Mouse (Mus musculus): ENCODE measurements around the gene U2af1. TPM values are rescaled to one million over a fixed set of nuclear protein-coding genes. Genes with fewer than 3 reads are reported as not detected.
"Not testable (repeated sequence)": the region's sequence is repeated elsewhere in the genome, so short reads cannot be mapped to it uniquely, and the experiment has no call there.

The U2af1 gene
- polyA plus RNA-seq, 1 experiment from 2014 or later, result 198 TPM

DNA sequence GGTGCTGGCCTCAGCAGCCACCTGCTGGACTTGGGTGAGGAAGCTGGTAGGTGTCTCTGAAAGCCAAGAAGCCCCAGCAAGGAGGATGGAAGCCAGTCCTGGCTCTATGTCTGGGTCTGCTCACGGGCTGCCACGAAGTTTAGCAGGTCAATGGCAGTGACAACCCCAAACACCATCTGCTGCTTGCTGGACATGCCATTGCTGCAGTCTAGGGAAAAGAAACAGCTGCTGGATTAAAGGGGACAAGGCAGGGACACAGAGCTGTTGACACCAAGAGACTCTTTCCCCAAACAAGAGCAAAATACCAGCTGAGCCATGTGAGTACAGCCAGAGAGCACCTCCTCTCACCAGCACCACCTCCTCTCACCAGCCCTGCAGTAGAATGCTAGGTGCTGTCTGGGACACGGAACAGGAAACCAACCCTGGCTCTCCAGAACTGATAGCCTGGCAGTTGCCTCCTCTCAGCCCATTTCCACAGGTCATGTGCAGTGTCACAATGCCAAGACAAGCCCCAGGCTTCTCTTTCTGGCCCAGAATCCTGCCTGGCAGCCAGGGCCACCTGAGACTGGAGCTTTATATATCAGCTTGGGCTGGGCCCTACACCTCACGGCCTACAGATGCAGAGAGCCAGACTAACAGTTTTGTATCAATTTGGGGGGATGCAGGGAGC, 45.5 kb downstream of the U2af1 start:
- Histone ChIP-seq H3K4me1 (ENCODE audit: control insufficient read depth, insufficient read depth, low read length) (no peaks in the 10 kb centered on the region), H3K4me3 (ENCODE audit: low read depth, low read length) (no peak overlapping the region), H3K9me3 (replicated peaks; ENCODE audit: control insufficient read depth, low read length, poor library complexity, severe bottlenecking) (no peaks in the 10 kb centered on the region), H3K4me2 (ENCODE audit: low read length) (no peak overlapping the region), H3K27ac (ENCODE audit: low read length) (no peak overlapping the region), H3K27me3 (ENCODE audit: control insufficient read depth, insufficient read depth, low read depth, low read length) (no peaks in the 10 kb centered on the region), H3K36me3 (ENCODE audit: control insufficient read depth, insufficient read depth, low read length) (no peaks in the 10 kb centered on the region), H3K9ac (ENCODE audit: low read depth, low read length) (no peak overlapping the region)
- ATAC-seq, result no peak
- WGBS, result 77% methylated on average over 4 of the region's 4 CpGs

DNA sequence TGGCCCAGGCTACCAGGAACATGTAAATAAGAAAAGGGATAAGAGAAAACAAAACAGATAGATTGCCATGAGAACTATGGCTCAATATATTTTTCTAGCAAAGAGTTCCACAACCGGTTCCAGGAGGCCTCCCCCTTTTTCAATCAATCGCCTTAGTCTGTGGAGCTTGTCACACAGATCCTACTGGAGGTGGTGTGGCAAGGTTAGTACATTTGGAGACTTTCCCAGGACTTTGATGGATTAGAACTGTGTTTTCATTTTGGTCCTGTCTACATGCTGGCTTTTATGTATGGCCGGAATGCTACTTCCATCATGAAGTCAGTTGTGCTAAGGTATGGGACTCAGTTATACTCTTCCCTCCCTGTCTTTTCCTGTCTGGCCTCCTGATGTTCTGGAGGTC, 48.8 kb downstream of the U2af1 start:
- no peak overlapping the region for H3K4me3 ChIP-seq (ENCODE audit: low read depth, low read length)
- ATAC-seq, result no peak
- 94% methylated on average over 3 of the region's 3 CpGs for WGBS

DNA sequence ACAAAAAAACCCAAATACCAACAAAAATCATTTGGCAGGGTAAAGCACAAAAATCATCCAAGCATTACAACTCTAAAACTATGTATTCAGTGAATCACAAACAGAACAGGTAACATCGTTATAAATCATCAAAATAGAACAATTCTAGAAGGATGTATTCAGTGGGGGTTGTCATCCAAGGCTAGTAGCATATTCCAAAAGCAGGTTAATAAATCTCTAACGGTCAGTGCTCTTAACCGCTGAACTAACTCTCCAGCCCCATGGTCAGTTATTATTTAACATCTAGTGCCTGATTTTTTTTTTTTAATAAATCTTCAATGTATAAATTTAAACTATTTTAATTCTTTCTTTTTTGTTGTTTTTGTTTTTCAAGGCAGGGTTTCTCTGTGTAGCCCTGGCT, 49.5 kb downstream of the U2af1 start:
- not testable (repeated sequence) for H3K27ac ChIP-seq (ENCODE audit: low read length); H3K36me3 ChIP-seq (ENCODE audit: control insufficient read depth, insufficient read depth, low read length); H3K4me2 ChIP-seq (ENCODE audit: low read length); H3K4me3 ChIP-seq (ENCODE audit: low read depth, low read length); H3K9me3 ChIP-seq (replicated peaks; ENCODE audit: control insufficient read depth, low read length, poor library complexity, severe bottlenecking); H3K27me3 ChIP-seq (ENCODE audit: control insufficient read depth, insufficient read depth, low read depth, low read length); H3K9ac ChIP-seq (ENCODE audit: low read depth, low read length); H3K4me1 ChIP-seq (ENCODE audit: control insufficient read depth, insufficient read depth, low read length); ATAC-seq
- 97% methylated on average over 3 of the region's 3 CpGs for WGBS

More for the DNA sequence above, 48.8 kb downstream of the U2af1 start:
- H3K36me3 ChIP-seq (ENCODE audit: control insufficient read depth, insufficient read depth, low read length), result no peaks in the 10 kb centered on the region
- no peaks in the 10 kb centered on the region for H3K4me1 ChIP-seq (ENCODE audit: control insufficient read depth, insufficient read depth, low read length)
- no peak overlapping the region for H3K4me2 ChIP-seq (ENCODE audit: low read length)
- H3K27ac ChIP-seq (ENCODE audit: low read length), result no peak overlapping the region
- H3K9ac ChIP-seq (ENCODE audit: low read depth, low read length), result no peak overlapping the region
- no peaks in the 10 kb centered on the region for H3K9me3 ChIP-seq (replicated peaks; ENCODE audit: control insufficient read depth, low read length, poor library complexity, severe bottlenecking)
- no peaks in the 10 kb centered on the region for H3K27me3 ChIP-seq (ENCODE audit: control insufficient read depth, insufficient read depth, low read depth, low read length)

DNA sequence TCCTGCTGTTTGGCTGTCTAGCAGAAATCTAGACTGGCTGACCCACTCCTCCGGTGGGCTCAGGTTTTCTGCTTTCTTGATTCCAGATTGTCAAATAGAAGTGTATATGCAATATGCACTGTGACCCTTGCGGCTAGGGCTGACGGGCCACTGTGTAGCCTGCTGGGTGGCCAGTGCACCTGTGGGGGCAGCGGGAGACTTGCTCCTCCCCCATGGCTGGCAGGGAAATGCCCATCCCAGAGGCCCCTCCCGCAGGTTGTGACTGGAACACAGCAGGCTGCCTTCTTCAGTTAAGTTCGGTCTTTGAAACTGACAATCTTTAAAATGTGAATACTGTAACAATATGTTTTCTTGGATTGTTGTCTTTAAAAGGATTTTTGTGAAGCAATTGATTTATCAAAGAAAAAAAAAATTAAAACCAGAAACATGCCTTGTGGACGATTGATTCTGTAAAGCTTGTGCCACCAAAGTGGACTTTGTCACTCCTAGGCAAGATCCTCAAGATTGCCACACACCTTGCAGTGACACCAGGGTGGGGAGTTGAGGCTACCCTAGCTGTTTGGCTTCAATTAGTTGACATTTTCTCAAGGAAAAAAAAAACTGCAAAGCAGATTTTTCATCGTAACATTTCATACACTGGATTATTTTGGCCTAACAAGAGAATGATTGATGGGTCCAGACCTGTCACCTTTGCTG, 51.3 kb downstream of the U2af1 start:
- Histone ChIP-seq H3K36me3 (ENCODE audit: control insufficient read depth, insufficient read depth, low read length) (peaks cover 5% of the 10 kb centered on the region; the same call in 1 of the 2 replicates), H3K27ac (ENCODE audit: low read length) (no peak overlapping the region), H3K4me1 (ENCODE audit: control insufficient read depth, insufficient read depth, low read length) (no peaks in the 10 kb centered on the region), H3K4me2 (ENCODE audit: low read length) (no peak overlapping the region), H3K4me3 (ENCODE audit: low read depth, low read length) (no peak overlapping the region), H3K27me3 (ENCODE audit: control insufficient read depth, insufficient read depth, low read depth, low read length) (no peaks in the 10 kb centered on the region), H3K9ac (ENCODE audit: low read depth, low read length) (no peak overlapping the region), H3K9me3 (replicated peaks; ENCODE audit: control insufficient read depth, low read length, poor library complexity, severe bottlenecking) (no peaks in the 10 kb centered on the region)
- 75% methylated on average over 8 of the region's 8 CpGs for WGBS
- no peak for ATAC-seq

DNA sequence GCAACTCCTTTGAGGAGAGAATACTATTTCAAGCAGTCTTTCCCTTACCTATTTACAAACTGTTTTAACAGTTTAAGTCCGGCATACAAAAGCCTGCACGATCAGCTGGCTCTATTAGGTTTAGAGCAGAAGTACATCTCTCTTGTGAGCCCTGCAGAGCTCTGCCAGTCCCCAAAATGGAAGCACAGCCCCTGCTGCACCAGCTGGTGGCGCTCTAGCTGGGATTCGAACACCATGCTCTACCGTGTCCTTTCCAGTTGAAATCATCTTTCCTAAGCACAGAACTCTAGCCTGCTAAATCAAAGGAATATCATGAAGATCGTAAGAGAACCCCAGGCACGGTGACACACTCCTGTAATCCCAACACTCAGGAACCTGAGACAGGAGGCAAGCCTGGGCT, 52.3 kb downstream of the U2af1 start:
- peaks cover 5% of the 10 kb centered on the region; the same call in 1 of the 2 replicates for H3K36me3 ChIP-seq (ENCODE audit: control insufficient read depth, insufficient read depth, low read length)

DNA sequence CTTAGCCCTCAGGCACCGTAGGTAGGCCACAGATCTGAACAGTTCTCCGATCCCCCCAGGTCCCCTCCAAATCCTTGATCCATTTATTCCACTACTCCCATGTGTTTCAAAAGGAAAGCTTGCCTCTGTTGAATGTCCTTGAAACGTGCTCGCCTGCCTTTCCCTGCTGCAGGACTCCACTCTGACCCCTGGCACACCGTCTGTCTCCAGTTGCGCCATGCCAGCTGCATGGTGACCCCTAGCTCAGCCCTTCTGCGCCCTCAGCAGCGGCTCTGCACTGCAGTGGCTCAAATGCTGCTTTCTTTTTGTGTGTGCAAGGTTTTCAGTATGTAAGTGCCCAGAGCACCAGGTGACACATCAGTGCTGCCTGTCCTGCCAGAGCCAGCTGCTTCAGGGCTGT, 60.1 kb downstream of the U2af1 start:
- H3K9me3 ChIP-seq (replicated peaks; ENCODE audit: control insufficient read depth, low read length, poor library complexity, severe bottlenecking), result no peaks in the 10 kb centered on the region
- H3K36me3 ChIP-seq (ENCODE audit: control insufficient read depth, insufficient read depth, low read length), result 0 out of 2 replicates have a peak, but pooled peaks cover 5% of the 10 kb centered on the region
- ATAC-seq, result no peak
- no peak overlapping the region for H3K4me3 ChIP-seq (ENCODE audit: low read depth, low read length)
- no peak overlapping the region for H3K27ac ChIP-seq (ENCODE audit: low read length)
- H3K27me3 ChIP-seq (ENCODE audit: control insufficient read depth, insufficient read depth, low read depth, low read length), result no peaks in the 10 kb centered on the region
- 83% methylated on average over 8 of the region's 8 CpGs for WGBS
- no peaks in the 10 kb centered on the region for H3K4me1 ChIP-seq (ENCODE audit: control insufficient read depth, insufficient read depth, low read length)
- no peak overlapping the region for H3K4me2 ChIP-seq (ENCODE audit: low read length)
- H3K9ac ChIP-seq (ENCODE audit: low read depth, low read length), result no peak overlapping the region

More for the DNA sequence above, 52.3 kb downstream of the U2af1 start:
- Histone ChIP-seq H3K27ac (ENCODE audit: low read length) (no peak overlapping the region), H3K4me1 (ENCODE audit: control insufficient read depth, insufficient read depth, low read length) (no peaks in the 10 kb centered on the region), H3K9ac (ENCODE audit: low read depth, low read length) (no peak overlapping the region), H3K4me2 (ENCODE audit: low read length) (no peak overlapping the region), H3K4me3 (ENCODE audit: low read depth, low read length) (no peak overlapping the region), H3K9me3 (replicated peaks; ENCODE audit: control insufficient read depth, low read length, poor library complexity, severe bottlenecking) (no peaks in the 10 kb centered on the region), H3K27me3 (ENCODE audit: control insufficient read depth, insufficient read depth, low read depth, low read length) (no peaks in the 10 kb centered on the region)
- no peak for ATAC-seq
- WGBS, result 77% methylated on average over 7 of the region's 7 CpGs

DNA sequence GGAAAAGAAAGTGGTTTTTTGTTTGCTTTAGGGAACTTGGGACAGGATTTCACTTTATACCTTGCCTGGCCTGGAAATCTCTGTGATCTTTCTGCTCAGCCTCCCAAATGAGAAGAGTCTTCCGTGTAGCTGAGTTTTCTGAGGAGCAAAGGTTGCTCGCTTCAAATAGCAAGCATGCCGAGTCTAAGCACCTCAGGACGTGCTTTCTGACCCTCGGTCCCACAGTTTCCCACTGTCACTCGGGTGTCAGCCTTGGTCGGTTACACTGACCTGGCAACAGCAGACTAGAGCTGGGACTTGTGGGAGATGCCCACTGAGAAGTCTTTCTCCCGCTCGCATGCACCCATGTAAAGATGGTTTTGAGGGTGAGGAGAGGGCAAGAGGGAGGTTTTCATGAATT, 60.7 kb downstream of the U2af1 start:
- H3K27ac ChIP-seq (ENCODE audit: low read length), result no peak overlapping the region
- 94% methylated on average over 9 of the region's 9 CpGs for whole genome bisulfite sequencing
- H3K4me2 ChIP-seq (ENCODE audit: low read length), result no peak overlapping the region
- ATAC-seq, result no peak
- no peak overlapping the region for H3K9ac ChIP-seq (ENCODE audit: low read depth, low read length)
- 0 out of 2 replicates have a peak, but pooled peaks cover 5% of the 10 kb centered on the region for H3K36me3 ChIP-seq (ENCODE audit: control insufficient read depth, insufficient read depth, low read length)
- H3K9me3 ChIP-seq (replicated peaks; ENCODE audit: control insufficient read depth, low read length, poor library complexity, severe bottlenecking), result no peaks in the 10 kb centered on the region
- H3K4me1 ChIP-seq (ENCODE audit: control insufficient read depth, insufficient read depth, low read length), result no peaks in the 10 kb centered on the region
- H3K4me3 ChIP-seq (ENCODE audit: low read depth, low read length), result no peak overlapping the region
- H3K27me3 ChIP-seq (ENCODE audit: control insufficient read depth, insufficient read depth, low read depth, low read length), result no peaks in the 10 kb centered on the region

Other genes starting within 250 kb of the U2af1 start
- gene Wdr4, start 138.9 kb downstream of the U2af1 start, polyA plus RNA-seq (2015; fragmentation: Nextera tagmentation; extraction: Ambion mirVana), result 38.5 and 43.7 TPM in 2 replicates
- gene Ndufv3, start 138.8 kb downstream of the U2af1 start, polyA plus RNA-seq (2015; fragmentation: Nextera tagmentation; extraction: Ambion mirVana), result 400 and 424 TPM in 2 replicates
- gene Pknox1, start 94.2 kb downstream of the U2af1 start, polyA plus RNA-seq (2015; fragmentation: Nextera tagmentation; extraction: Ambion mirVana), result 18.8 and 25.0 TPM in 2 replicates
- gene Cbs, start 21.7 kb downstream of the U2af1 start, polyA plus RNA-seq (2015; fragmentation: Nextera tagmentation; extraction: Ambion mirVana), result 4.9 and 8.9 TPM in 2 replicates
- 0.25 TPM in 1 of 2 replicates, not detected in the other for gene Cryaa, start 18.9 kb upstream of the U2af1 start, polyA plus RNA-seq (2015; fragmentation: Nextera tagmentation; extraction: Ambion mirVana)
- 16.7 and 20.9 TPM in 2 replicates for gene Sik1, start 196.9 kb upstream of the U2af1 start, polyA plus RNA-seq (2015; fragmentation: Nextera tagmentation; extraction: Ambion mirVana)

Data from midbrain, embryonic 16.5 days (tissue).